Mouse (Mus musculus) heart, embryonic 10.5 days (tissue): Measurements from ENCODE around the gene Krtap12-1. TPM values are rescaled to one million over a fixed set of nuclear protein-coding genes. Genes with fewer than 3 reads are reported as not detected.
A peak's percentile ranks its signal among the peaks of the same experiment; 100 is the strongest.
"Not testable (repeated sequence)": the region's sequence is repeated elsewhere in the genome, so short reads cannot be mapped to it uniquely, and the experiment has no call there.

ENCODE experiments used
- DNase-seq: peaks from one replicate; pipeline ENCODE4 v3.0.0-alpha.2; 2017; ENCODE audit warnings: low spot score
- H3K27ac ChIP-seq: fragments of 300-500 bp; sonication (generic); 2 replicates; pipeline ENCODE4 v1.5.1; 2016; ENCODE audit warnings: mild to moderate bottlenecking
- H3K27me3 ChIP-seq: fragments of 300-500 bp; sonication (generic); 2 replicates; pipeline ENCODE4 v1.6.1; 2016; ENCODE audit warnings: mild to moderate bottlenecking; ENCODE audit not compliant: poor library complexity, insufficient read depth, severe bottlenecking
- H3K36me3 ChIP-seq: fragments of 300-500 bp; sonication (generic); 2 replicates; pipeline ENCODE4 v1.6.1; 2016; ENCODE audit warnings: mild to moderate bottlenecking, moderate library complexity
- H3K4me1 ChIP-seq: fragments of 300-500 bp; sonication (generic); 2 replicates; pipeline ENCODE4 v1.6.1; 2016; ENCODE audit warnings: mild to moderate bottlenecking
- H3K4me3 ChIP-seq: fragments of 300-500 bp; sonication (generic); 2 replicates; pipeline ENCODE4 v1.5.1; 2016; ENCODE audit warnings: mild to moderate bottlenecking, moderate library complexity
- H3K9me3 ChIP-seq: fragments of 300-500 bp; sonication (generic); 2 replicates; pipeline ENCODE4 v1.6.1; 2016; ENCODE audit warnings: mild to moderate bottlenecking, moderate library complexity
- WGBS: fragments of 180-500 bp; shearing (Covaris S2); methylation state at CpG from one replicate; pipeline ENCODE4 v1.1.7; 2016; 5-methylcytosine and 5-hydroxymethylcytosine counted together
- polyA plus RNA-seq: library from polyadenylated mRNA; unstranded; fragments of >200 nt; fragmentation: Nextera tagmentation; extraction: Ambion mirVana; gene quantifications from 2 replicates; pipeline ENCODE4 v1.2.1, GENCODE M21; 2016

The Krtap12-1 gene
- not detected in 2 replicates for polyA plus RNA-seq

DNA sequence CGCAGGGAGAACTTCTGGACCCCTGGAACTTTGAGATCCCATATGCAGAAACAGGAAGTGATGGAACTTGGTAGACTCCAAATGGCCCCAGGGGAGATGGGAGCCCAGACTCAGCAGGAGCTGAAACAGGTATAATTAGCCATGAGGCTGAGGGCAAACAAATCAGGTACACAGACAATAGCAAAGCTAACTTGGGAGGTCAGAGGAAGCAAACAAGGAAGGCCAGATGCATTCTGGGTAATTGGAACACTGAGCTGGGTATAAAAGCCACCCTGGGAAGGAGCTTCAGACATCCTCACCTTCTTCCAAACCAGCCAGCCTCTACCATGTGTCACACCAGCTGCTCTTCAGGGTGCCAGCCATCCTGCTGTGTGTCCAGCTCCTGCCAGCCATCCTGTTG is at the start of gene Krtap12-1:
Gene Krtap12-1, plus strand, starts transcription at position 301 of the 400 bp plus-strand sequence.
- H3K4me1 ChIP-seq, H3K4me3 ChIP-seq, H3K9me3 ChIP-seq, H3K27me3 ChIP-seq, H3K27ac ChIP-seq, DNase-seq, H3K36me3 ChIP-seq: not testable (repeated sequence)
- WGBS = 73% methylated on average over 1 of the region's 1 CpGs

DNA sequence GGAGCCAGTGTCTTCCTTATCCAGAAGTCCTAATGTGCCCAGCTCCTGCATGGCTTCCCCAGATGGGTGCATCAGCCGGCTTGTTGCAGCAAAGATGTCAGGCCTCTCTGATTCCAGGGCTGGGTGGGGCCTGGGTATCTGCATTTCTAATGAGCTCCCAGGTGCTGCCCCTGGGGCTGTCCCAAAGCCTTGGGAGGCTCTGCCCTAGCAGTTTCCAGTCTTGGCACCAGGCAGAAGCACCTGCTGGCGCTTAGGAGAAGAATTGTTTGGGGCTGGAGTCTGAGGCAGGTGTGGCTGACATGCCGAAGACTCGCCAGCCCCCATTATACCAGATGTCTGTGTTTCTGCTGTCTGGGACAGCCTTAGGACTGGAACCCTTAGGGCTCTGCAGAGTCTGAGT is 49.7 kb upstream of the Krtap12-1 start:
- Histone ChIP-seq H3K9me3 (no peaks in the 10 kb centered on the region), H3K4me1 (no peaks in the 10 kb centered on the region), H3K27ac (0 out of 2 replicates have a peak overlapping the region, but pooled peaks have one; percentile 3), H3K27me3 (peaks cover 27% of the 10 kb centered on the region), H3K4me3 (no peak overlapping the region), H3K36me3 (no peaks in the 10 kb centered on the region)
- WGBS = 77% methylated on average over 4 of the region's 4 CpGs
- no peak for DNase-seq

DNA sequence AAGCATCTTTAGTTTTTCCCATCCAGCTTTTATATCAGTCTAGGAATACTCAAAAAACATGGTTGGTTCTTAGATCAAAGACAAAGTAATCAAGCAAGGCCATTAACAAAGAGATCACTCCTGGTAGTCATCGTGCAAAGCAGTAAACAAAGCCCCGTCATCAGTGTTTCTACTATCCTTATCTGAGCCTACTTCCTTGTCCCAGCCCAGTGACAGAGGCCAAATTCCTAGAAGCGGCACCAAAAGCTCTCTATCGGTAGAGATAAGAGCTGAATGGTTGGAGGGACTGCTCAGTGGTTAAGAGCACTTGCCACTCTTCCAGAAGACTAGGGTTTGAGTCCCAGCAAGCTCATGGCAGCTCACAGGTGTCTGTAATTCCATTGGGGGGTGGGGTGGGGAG is 48.9 kb upstream of the Krtap12-1 start:
- peak; percentile 88 for DNase-seq
- Histone ChIP-seq H3K36me3 (no peaks in the 10 kb centered on the region), H3K9me3 (no peaks in the 10 kb centered on the region), H3K27me3 (peaks cover 29% of the 10 kb centered on the region), H3K4me1 (no peaks in the 10 kb centered on the region), H3K4me3 (no peak overlapping the region), H3K27ac (no peak overlapping the region)
- WGBS = 18% methylated on average over 4 of the region's 4 CpGs

DNA sequence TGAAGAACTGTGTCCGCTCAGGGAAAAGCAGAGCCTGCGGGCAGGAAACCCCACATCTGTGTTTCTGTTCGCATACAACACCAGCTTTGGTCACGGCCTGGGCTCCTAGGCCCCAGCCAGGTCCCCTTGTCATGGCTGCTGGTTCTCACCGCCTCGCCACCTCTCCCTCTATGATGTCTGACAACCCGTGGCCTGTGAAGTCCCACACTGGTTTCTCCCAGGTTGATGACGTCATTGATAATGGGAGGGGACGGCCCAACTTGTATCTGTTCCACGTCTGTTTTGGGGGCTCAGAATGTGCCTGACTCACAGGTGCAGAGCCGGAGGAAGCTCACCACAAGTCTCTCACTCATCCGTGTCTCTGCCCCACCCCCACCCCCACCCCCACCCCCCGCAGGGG is 46.6 kb upstream of the Krtap12-1 start:
- H3K9me3 ChIP-seq = no peaks in the 10 kb centered on the region
- WGBS = 55% methylated on average over 13 of the region's 13 CpGs
- H3K4me1 ChIP-seq = peaks cover 13% of the 10 kb centered on the region
- no peak for DNase-seq
- H3K27me3 ChIP-seq = peaks cover 46% of the 10 kb centered on the region
- H3K36me3 ChIP-seq = no peaks in the 10 kb centered on the region
- no peak overlapping the region for H3K4me3 ChIP-seq
- no peak overlapping the region for H3K27ac ChIP-seq

DNA sequence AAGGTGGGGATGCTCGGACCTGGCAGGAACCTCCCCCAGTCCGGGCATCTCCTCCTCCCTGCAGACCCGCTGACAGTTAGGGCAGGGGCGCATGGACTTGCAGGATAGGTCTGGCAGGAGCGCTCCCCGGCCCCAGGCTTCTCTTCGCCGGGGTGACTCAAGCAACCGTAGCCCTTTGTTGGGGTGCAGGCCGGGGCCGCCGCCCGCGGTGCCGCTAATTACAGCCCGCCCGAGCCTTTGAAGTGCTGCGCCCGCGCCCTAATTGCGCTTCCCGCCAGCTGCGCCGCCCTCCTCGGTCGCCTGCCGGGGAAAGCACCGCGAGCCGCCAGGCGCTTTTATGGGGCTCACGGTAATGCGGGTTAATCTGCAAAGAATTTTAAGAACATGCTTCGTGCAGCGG is 42.8 kb upstream of the Krtap12-1 start:
- no peaks in the 10 kb centered on the region for H3K9me3 ChIP-seq
- peaks cover 13% of the 10 kb centered on the region for H3K4me1 ChIP-seq
- no peaks in the 10 kb centered on the region for H3K36me3 ChIP-seq
- peak overlapping the region; percentile 56 for H3K4me3 ChIP-seq
- DNase-seq = no peak
- peaks cover 67% of the 10 kb centered on the region for H3K27me3 ChIP-seq
- under 1% methylated on average over 35 of the region's 35 CpGs for WGBS
- H3K27ac ChIP-seq = 0 out of 2 replicates have a peak overlapping the region, but pooled peaks have one; percentile 7

DNA sequence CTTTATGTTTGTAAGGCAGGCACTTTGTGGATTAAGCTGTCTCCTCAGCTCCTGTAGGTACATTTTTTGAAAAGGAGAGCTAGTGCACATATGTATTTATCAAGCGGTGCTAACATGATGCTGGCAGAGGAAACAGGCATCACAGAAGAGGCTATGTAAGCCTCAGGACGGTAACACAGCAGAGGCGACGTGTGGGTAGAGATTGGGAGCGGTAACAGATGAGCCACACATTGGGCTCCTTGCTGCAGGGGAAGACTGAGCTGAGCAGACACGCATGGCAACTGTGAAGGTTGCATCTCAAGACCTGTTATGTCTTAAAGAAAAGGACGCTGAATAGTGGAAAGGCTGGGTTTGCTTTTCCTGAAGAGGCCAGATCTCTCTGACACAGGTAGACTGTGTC is 37.4 kb upstream of the Krtap12-1 start:
- H3K36me3 ChIP-seq = no peaks in the 10 kb centered on the region
- peaks cover 84% of the 10 kb centered on the region for H3K27me3 ChIP-seq
- H3K27ac ChIP-seq = no peak overlapping the region
- H3K9me3 ChIP-seq = no peaks in the 10 kb centered on the region
- H3K4me1 ChIP-seq = peaks cover 24% of the 10 kb centered on the region
- no peak overlapping the region for H3K4me3 ChIP-seq
- WGBS = 70% methylated on average over 7 of the region's 7 CpGs
- no peak for DNase-seq

DNA sequence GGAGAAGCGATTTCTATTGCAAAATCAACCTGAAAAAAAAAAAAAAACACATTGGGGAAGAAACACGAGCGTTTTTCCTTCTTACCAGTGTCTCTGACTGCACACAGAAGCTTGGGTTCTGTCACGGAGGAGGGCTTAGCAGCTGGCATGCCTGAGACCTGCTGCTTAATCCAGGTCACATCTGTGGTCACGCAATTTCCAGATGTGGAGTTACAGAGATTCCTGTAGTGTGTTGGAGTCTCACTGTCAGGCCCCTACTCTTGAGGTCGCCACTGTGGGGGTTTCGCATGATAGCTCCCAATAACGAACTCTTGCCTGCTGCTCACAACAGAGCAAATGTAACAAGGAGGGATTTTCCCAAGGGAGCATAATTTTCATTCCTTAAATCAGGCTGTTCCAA is 36.2 kb upstream of the Krtap12-1 start:
- WGBS = 37% methylated on average over 8 of the region's 8 CpGs
- Histone ChIP-seq H3K27me3 (peaks cover 84% of the 10 kb centered on the region), H3K4me1 (peaks cover 20% of the 10 kb centered on the region), H3K27ac (no peak overlapping the region), H3K36me3 (no peaks in the 10 kb centered on the region), H3K9me3 (no peaks in the 10 kb centered on the region), H3K4me3 (no peak overlapping the region)
- DNase-seq = no peak

DNA sequence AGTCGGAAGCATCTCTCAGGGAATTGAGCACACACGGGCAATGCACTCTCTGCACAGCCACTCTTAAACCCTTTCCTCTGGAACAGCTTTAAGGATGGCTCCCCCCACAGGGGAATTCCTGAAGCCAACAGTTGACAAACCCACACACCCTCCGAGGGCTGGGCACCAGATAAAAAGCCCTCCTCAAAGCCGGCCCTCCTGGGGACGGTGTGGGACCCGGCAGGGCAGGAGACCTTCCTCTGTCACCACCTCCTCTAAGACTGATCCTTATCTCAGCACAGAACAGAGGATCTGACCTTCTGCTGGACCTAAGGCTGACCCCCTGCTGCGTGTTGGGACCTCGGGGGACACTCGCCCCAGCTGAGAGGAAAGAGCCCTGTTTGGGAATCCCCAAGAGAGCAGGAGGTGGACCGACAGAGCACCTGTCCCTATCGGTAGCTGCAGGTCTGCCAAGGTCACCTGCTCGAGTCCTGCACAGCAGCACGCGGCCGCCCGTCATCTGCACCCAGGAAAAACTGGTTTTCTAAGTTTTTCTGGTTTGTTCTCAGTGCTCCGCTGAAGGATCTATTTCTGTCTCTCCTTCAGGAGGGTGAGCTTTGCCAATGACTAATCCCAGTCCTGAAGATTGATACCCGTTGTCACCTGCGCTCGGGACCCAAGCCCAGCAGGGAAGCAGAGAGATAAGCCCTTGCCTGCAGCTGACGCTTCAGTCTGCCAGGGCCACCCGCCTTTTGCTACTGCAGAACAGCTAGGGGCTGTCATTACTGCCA is 34.3 kb upstream of the Krtap12-1 start, which contains the start of gene Tspear:
Gene Tspear, plus strand, starts transcription at position 675 of the 770 bp plus-strand sequence.
- 2% methylated on average over 22 of the region's 22 CpGs for WGBS

DNA sequence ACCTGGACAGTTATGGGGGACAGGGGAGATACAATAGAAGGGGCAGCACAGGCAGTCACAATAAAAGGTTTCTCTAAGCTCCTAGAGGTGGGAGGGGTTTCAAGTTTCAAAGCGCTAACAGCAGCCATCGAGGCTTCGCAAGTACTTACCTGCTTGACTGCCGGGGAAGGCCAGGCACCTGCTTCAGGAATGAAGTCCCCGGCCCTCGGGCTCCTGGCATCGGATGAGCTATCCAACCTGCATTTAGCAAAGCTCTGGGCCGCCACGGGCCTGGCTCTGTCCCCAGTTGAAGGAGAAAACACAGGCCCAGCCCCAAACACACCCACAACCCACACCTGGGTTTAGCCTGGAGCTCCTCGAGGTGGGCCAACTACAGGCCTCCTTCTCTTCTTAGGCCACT is 33.4 kb upstream of the Krtap12-1 start:
- no peak for DNase-seq

More for the DNA sequence above, 34.3 kb upstream of the Krtap12-1 start, which contains the start of gene Tspear:
- no peak for DNase-seq
- no peaks in the 10 kb centered on the region for H3K9me3 ChIP-seq
- H3K27ac ChIP-seq = no peak within 1 kb of the TSS
- H3K4me3 ChIP-seq = peak within 1 kb of the TSS; percentile 39
- H3K4me1 ChIP-seq = peaks cover 20% of the 10 kb centered on the region
- no peaks in the 10 kb centered on the region for H3K36me3 ChIP-seq
- peaks cover 85% of the 10 kb centered on the region for H3K27me3 ChIP-seq

DNA sequence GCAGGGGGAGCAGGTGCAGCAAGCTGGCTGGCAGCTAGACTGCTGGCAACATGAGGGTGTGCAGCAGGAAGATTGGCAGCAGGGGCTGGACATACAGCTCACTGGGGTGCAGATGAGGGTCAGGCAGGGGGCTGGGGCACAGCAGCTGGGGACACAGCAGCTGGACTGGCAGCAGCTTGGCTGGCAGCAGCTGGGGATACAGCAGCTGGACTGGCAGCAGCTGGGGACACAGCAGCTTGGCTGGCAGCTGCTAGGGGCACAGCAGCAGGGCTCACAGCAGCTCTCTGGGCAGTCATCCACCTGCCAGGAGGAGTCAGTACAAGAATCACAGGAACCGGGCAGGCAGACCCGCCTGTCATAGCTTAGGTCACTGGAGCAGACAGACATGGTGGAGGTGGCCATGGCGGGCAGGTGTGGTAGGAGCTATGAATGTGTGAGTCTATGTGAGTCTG is 30.0 kb upstream of the Krtap12-1 start, which contains the start of gene Gm19402:
Gene Gm19402, minus strand, starts transcription at position 402 of the 452 bp plus-strand sequence.
- WGBS = 65% methylated on average over 3 of the region's 3 CpGs
- not testable (repeated sequence) for H3K9me3 ChIP-seq, H3K27ac ChIP-seq, H3K36me3 ChIP-seq, H3K4me3 ChIP-seq, DNase-seq
- Histone ChIP-seq H3K27me3 (peaks cover 67% of the 10 kb centered on the region), H3K4me1 (peaks cover 14% of the 10 kb centered on the region)

More for the DNA sequence above, 33.4 kb upstream of the Krtap12-1 start:
- H3K9me3 ChIP-seq = no peaks in the 10 kb centered on the region
- peaks cover 91% of the 10 kb centered on the region for H3K27me3 ChIP-seq
- H3K4me3 ChIP-seq = no peak overlapping the region
- no peak overlapping the region for H3K27ac ChIP-seq
- WGBS = 15% methylated on average over 10 of the region's 10 CpGs
- H3K36me3 ChIP-seq = no peaks in the 10 kb centered on the region
- peaks cover 20% of the 10 kb centered on the region for H3K4me1 ChIP-seq

DNA sequence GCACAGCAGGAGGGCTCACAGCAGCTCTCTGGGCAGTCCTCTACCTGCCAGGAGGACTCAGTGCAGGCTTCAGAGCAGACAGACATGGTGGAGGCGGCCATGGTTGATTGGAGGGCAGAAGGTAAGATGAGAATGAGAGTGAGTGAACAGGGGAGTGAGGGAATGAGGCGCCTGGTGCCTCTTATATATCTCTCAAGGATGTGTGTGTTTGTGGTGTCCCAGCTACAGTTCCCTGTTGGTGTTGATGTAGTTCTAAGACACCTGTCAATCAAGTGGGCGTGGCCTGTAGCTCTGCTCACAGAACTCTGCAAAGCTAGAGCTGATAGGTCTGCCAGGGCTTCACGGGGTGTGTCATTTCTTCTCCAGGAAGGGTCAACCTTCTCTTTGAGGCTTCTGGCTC is 23.3 kb upstream of the Krtap12-1 start, which contains the start of gene Gm9508:
Gene Gm9508, minus strand, starts transcription at position 101 of the 400 bp plus-strand sequence.
- H3K27ac ChIP-seq = no peak within 1 kb of the TSS
- no peaks in the 10 kb centered on the region for H3K36me3 ChIP-seq
- H3K9me3 ChIP-seq = no peaks in the 10 kb centered on the region
- WGBS = 33% methylated on average over 4 of the region's 4 CpGs
- no peaks in the 10 kb centered on the region; the same call in 1 of the 2 replicates for H3K4me1 ChIP-seq
- peaks cover 13% of the 10 kb centered on the region; the same call in 1 of the 2 replicates for H3K27me3 ChIP-seq
- DNase-seq = no peak
- no peak within 1 kb of the TSS for H3K4me3 ChIP-seq

DNA sequence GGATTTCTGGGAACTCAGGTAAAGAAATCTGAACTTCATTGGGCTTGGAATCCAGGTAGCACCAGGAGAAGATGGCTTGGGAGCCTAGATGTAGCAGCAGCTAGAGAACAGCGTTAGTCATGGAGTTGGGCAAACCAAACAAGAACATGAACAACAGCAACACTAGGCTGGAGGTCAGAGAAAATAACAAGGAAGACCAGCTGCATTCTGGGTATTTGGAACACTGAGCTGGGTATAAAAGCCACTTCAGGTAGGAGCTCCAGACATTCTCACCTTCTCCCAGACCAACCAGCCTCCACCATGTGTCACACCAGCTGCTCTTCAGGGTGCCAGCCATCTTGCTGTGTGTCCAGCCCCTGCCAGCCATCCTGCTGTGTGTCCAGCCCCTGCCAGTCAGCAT is 14.1 kb upstream of the Krtap12-1 start, which contains the start of gene Gm10272:
Gene Gm10272, plus strand, starts transcription at position 301 of the 400 bp plus-strand sequence.
- H3K27me3 ChIP-seq = no peaks in the 10 kb centered on the region
- DNase-seq = no peak
- H3K36me3 ChIP-seq = no peaks in the 10 kb centered on the region
- H3K4me1 ChIP-seq = no peaks in the 10 kb centered on the region
- no peak within 1 kb of the TSS for H3K27ac ChIP-seq
- H3K4me3 ChIP-seq = no peak within 1 kb of the TSS
- H3K9me3 ChIP-seq = peaks cover 5% of the 10 kb centered on the region
- WGBS = 86% methylated on average over 1 of the region's 1 CpGs

DNA sequence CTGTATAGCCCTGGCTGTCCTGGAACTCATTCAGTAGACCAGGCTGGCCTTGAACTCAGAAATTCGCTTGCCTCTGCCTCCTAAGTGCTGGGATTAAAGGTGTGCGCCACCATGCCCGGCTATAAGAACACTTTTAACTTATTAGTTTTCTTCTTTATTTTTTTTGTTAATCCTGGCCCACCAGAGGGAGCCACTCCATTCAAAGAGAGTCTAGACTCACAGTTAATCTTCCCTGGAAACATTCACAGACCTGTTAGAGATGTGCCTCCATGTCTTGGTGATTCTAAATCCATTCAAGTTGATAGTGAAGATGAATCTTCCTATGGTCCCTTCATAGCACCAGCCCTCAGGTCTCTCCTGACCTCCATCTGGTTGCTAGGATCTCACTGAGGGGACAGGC is 10.6 kb upstream of the Krtap12-1 start:
- 79% methylated on average over 3 of the region's 3 CpGs for WGBS
- DNase-seq = no peak
- Histone ChIP-seq H3K4me3 (no peak overlapping the region), H3K9me3 (peaks cover 5% of the 10 kb centered on the region; the same call in 1 of the 2 replicates), H3K27me3 (no peaks in the 10 kb centered on the region), H3K36me3 (no peaks in the 10 kb centered on the region), H3K4me1 (no peaks in the 10 kb centered on the region), H3K27ac (no peak overlapping the region)
